Mouse (Mus musculus) lung, adult 2 months (tissue): ENCODE results near the gene Pcsk5.

ENCODE experiments used
- CTCF ChIP-seq: fragments of 200-500 bp; IDR thresholded peaks from 2 replicates; pipeline ENCODE4 v1.5.1; 2011; ENCODE audit warnings: mild to moderate bottlenecking, low read length, control low read depth; ENCODE audit not compliant: insufficient read depth
- POLR2A ChIP-seq: fragments of 200-500 bp; IDR thresholded peaks from 2 replicates; pipeline ENCODE4 v1.6.1; 2011; ENCODE audit warnings: low read depth, mild to moderate bottlenecking, control low read depth, low read length, borderline replicate concordance; ENCODE audit errors: extremely low read depth

- no peak for TF ChIP-seq CTCF
- no peak for TF ChIP-seq POLR2A
Measured at GRCm38 (mm10) chr19:17400571-17400970, 436.9 kb downstream of the Pcsk5 start.
